Mouse (Mus musculus): ENCODE data around the gene Reep3.
A peak's percentile ranks its signal among the peaks of the same experiment; 100 is the strongest.

Gene Reep3

GRCm38 (mm10) chr10:67072600-67072999 is 24.1 kb downstream of the Reep3 start:
- Histone ChIP-seq H3K27me3 (ENCODE audit: insufficient read depth, low read length) (no peaks in the 10 kb centered on the region), H3K4me1 (replicated peaks; ENCODE audit: low read depth, low read length) (peaks cover 65% of the 10 kb centered on the region), H3K4me3 (replicated peaks; ENCODE audit: low read length) (no peak overlapping the region), H3K36me3 (ENCODE audit: insufficient read depth, low read length) (no peaks in the 10 kb centered on the region), H3K9me3 (ENCODE audit: low read length) (no peaks in the 10 kb centered on the region)
- no peak for TF ChIP-seq POU5F1 (IDR thresholded peaks at IDR 0.05; ENCODE audit: borderline replicate concordance, low read length)
- no peak for TF ChIP-seq CTCF (conservative IDR thresholded peaks at IDR 0.05; ENCODE audit: low read length)
- TF ChIP-seq NANOG (IDR thresholded peaks at IDR 0.05; ENCODE audit: borderline replicate concordance, low read length), result no peak

DNA sequence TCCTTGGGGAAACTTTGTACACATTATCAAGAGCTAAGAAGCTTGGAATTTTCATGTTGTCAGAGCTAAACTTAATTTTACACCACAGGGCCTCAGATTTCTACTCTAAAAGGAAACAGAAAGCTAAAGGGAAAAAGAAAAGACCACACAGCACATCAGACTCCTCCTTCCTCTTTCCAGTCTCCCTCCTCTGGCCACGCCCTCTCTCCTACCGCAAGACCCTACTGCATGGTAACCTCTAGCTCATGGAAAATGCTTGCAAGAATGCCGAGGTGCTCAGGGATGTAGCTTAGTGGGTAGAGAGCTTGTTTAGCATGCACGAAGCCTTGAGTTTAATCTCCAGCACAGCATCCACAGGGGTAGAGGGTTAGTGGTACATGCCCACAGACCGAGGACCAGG is 24.9 kb downstream of the Reep3 start:
- Histone ChIP-seq H3K36me3 (ENCODE audit: insufficient read depth, low read length) (no peaks in the 10 kb centered on the region), H3K9me3 (ENCODE audit: low read length) (no peaks in the 10 kb centered on the region), H3K27me3 (ENCODE audit: insufficient read depth, low read length) (no peaks in the 10 kb centered on the region), H3K4me3 (replicated peaks; ENCODE audit: low read length) (no peak overlapping the region), H3K4me1 (replicated peaks; ENCODE audit: low read depth, low read length) (peaks cover 60% of the 10 kb centered on the region)
- TF ChIP-seq NANOG (IDR thresholded peaks at IDR 0.05; ENCODE audit: borderline replicate concordance, low read length), result no peak
- no peak for TF ChIP-seq CTCF (conservative IDR thresholded peaks at IDR 0.05; ENCODE audit: low read length)
- TF ChIP-seq POU5F1 (IDR thresholded peaks at IDR 0.05; ENCODE audit: borderline replicate concordance, low read length), result no peak

GRCm38 (mm10) chr10:67071389-67071788 is 25.4 kb downstream of the Reep3 start:
- H3K4me1 ChIP-seq (replicated peaks; ENCODE audit: low read depth, low read length), result peaks cover 57% of the 10 kb centered on the region
- TF ChIP-seq CTCF (conservative IDR thresholded peaks at IDR 0.05; ENCODE audit: low read length), result no peak
- no peak for TF ChIP-seq NANOG (IDR thresholded peaks at IDR 0.05; ENCODE audit: borderline replicate concordance, low read length)
- TF ChIP-seq POU5F1 (IDR thresholded peaks at IDR 0.05; ENCODE audit: borderline replicate concordance, low read length), result no peak
- no peaks in the 10 kb centered on the region for H3K27me3 ChIP-seq (ENCODE audit: insufficient read depth, low read length)
- no peak overlapping the region for H3K4me3 ChIP-seq (replicated peaks; ENCODE audit: low read length)
- H3K9me3 ChIP-seq (ENCODE audit: low read length), result no peaks in the 10 kb centered on the region
- H3K36me3 ChIP-seq (ENCODE audit: insufficient read depth, low read length), result no peaks in the 10 kb centered on the region

- Histone ChIP-seq H3K9me3 (ENCODE audit: low read length) (no peaks in the 10 kb centered on the region), H3K36me3 (ENCODE audit: insufficient read depth, low read length) (no peaks in the 10 kb centered on the region), H3K4me1 (replicated peaks; ENCODE audit: low read depth, low read length) (peaks cover 60% of the 10 kb centered on the region), H3K27me3 (ENCODE audit: insufficient read depth, low read length) (no peaks in the 10 kb centered on the region), H3K4me3 (replicated peaks; ENCODE audit: low read length) (no peak overlapping the region)
- TF ChIP-seq CTCF (conservative IDR thresholded peaks at IDR 0.05; ENCODE audit: low read length), result no peak
- no peak for TF ChIP-seq NANOG (IDR thresholded peaks at IDR 0.05; ENCODE audit: borderline replicate concordance, low read length)
- no peak for TF ChIP-seq POU5F1 (IDR thresholded peaks at IDR 0.05; ENCODE audit: borderline replicate concordance, low read length)
Observed at GRCm38 (mm10) chr10:67069013-67069412, 27.7 kb downstream of the Reep3 start.

DNA sequence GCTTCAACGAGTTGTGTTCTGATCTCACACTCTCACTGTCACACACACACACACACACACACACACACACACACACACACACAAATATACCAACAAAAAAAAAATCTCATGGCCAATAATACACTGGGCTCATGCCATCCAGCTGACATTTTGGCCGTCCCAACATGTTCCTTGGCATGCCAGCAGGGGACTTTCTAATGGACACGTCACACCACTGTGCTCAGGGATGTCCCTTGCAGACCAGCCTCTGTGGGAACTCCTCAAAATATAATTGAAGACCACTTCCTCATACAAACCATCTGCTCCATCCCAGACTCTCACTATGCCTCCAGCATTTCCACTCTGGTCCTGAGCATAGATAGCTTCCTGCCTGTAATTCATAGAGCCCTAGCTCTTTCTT is 30.3 kb downstream of the Reep3 start:
- no peak overlapping the region for H3K4me3 ChIP-seq (replicated peaks; ENCODE audit: low read length)
- no peaks in the 10 kb centered on the region for H3K27me3 ChIP-seq (ENCODE audit: insufficient read depth, low read length)
- no peak for TF ChIP-seq NANOG (IDR thresholded peaks at IDR 0.05; ENCODE audit: borderline replicate concordance, low read length)
- TF ChIP-seq CTCF (conservative IDR thresholded peaks at IDR 0.05; ENCODE audit: low read length), result no peak

GRCm38 (mm10) chr10:67065927-67066326 is 30.8 kb downstream of the Reep3 start:
- no peaks in the 10 kb centered on the region; the same call in 1 of the 2 replicates for H3K36me3 ChIP-seq (ENCODE audit: insufficient read depth, low read length)
- H3K27me3 ChIP-seq (ENCODE audit: insufficient read depth, low read length), result no peaks in the 10 kb centered on the region
- no peak for TF ChIP-seq CTCF (conservative IDR thresholded peaks at IDR 0.05; ENCODE audit: low read length)
- TF ChIP-seq POU5F1 (IDR thresholded peaks at IDR 0.05; ENCODE audit: borderline replicate concordance, low read length), result no peak
- no peak for TF ChIP-seq NANOG (IDR thresholded peaks at IDR 0.05; ENCODE audit: borderline replicate concordance, low read length)
- H3K9me3 ChIP-seq (ENCODE audit: low read length), result no peaks in the 10 kb centered on the region
- H3K4me1 ChIP-seq (replicated peaks; ENCODE audit: low read depth, low read length), result peaks cover 72% of the 10 kb centered on the region
- no peak overlapping the region for H3K4me3 ChIP-seq (replicated peaks; ENCODE audit: low read length)

More for the DNA sequence above, 30.3 kb downstream of the Reep3 start:
- H3K9me3 ChIP-seq (ENCODE audit: low read length), result no peaks in the 10 kb centered on the region
- H3K36me3 ChIP-seq (ENCODE audit: insufficient read depth, low read length), result no peaks in the 10 kb centered on the region; the same call in 1 of the 2 replicates
- H3K4me1 ChIP-seq (replicated peaks; ENCODE audit: low read depth, low read length), result peaks cover 71% of the 10 kb centered on the region

DNA sequence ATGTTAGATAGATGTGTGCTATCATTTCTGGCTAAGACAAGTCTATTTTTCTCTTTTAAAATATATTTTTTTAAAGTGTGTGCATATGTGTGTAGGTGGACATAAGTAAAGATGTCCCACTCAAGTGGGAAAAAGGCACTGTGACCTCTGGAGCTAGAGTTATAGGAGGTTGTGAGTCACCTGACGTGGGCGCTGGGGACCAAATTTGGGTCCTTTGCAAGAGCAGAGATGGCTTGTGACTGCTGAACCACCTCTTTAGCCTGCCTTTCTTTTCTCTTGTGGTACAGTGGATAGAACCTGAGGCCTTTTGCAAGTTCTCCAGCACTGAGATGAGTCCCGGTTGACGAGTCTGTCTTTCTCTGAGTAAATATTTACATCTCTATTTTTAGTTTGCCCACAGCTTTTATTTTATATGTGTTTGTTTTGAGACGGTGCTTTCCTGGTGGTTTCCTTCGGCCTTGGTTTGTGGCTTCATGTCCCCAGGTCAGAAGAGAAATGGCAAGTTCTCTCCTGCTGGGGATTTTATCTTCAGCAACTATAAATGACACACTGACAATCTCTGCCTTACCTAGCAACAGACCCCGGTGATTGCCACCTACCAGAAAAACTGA is 31.4 kb downstream of the Reep3 start:
- Histone ChIP-seq H3K27me3 (ENCODE audit: insufficient read depth, low read length) (no peaks in the 10 kb centered on the region), H3K4me1 (replicated peaks; ENCODE audit: low read depth, low read length) (peaks cover 69% of the 10 kb centered on the region), H3K36me3 (ENCODE audit: insufficient read depth, low read length) (no peaks in the 10 kb centered on the region; the same call in 1 of the 2 replicates), H3K4me3 (replicated peaks; ENCODE audit: low read length) (no peak overlapping the region), H3K9me3 (ENCODE audit: low read length) (no peaks in the 10 kb centered on the region)
- no peak for TF ChIP-seq CTCF (conservative IDR thresholded peaks at IDR 0.05; ENCODE audit: low read length)
- no peak for TF ChIP-seq POU5F1 (IDR thresholded peaks at IDR 0.05; ENCODE audit: borderline replicate concordance, low read length)
- no peak for TF ChIP-seq NANOG (IDR thresholded peaks at IDR 0.05; ENCODE audit: borderline replicate concordance, low read length)

GRCm38 (mm10) chr10:67061823-67062222 is 34.9 kb downstream of the Reep3 start:
- H3K27me3 ChIP-seq (ENCODE audit: insufficient read depth, low read length), result no peaks in the 10 kb centered on the region
- peak overlapping the region; percentile 46 for H3K4me3 ChIP-seq (replicated peaks; ENCODE audit: low read length)
- H3K9me3 ChIP-seq (ENCODE audit: low read length), result no peaks in the 10 kb centered on the region

GRCm38 (mm10) chr10:67061367-67061801 is 35.4 kb downstream of the Reep3 start:
- peaks cover 53% of the 10 kb centered on the region for H3K4me1 ChIP-seq (replicated peaks; ENCODE audit: low read depth, low read length)
- TF ChIP-seq POU5F1 (IDR thresholded peaks at IDR 0.05; ENCODE audit: borderline replicate concordance, low read length), result no peak
- no peak; the same call in 1 of the 2 replicates for TF ChIP-seq NANOG (IDR thresholded peaks at IDR 0.05; ENCODE audit: borderline replicate concordance, low read length)
- no peak for TF ChIP-seq CTCF (conservative IDR thresholded peaks at IDR 0.05; ENCODE audit: low read length)
- H3K4me3 ChIP-seq (replicated peaks; ENCODE audit: low read length), result peak overlapping the region; percentile 46
- H3K27me3 ChIP-seq (ENCODE audit: insufficient read depth, low read length), result no peaks in the 10 kb centered on the region
- peaks cover 6% of the 10 kb centered on the region; the same call in 1 of the 2 replicates for H3K36me3 ChIP-seq (ENCODE audit: insufficient read depth, low read length)
- no peaks in the 10 kb centered on the region for H3K9me3 ChIP-seq (ENCODE audit: low read length)

More at GRCm38 (mm10) chr10:67061823-67062222, 34.9 kb downstream of the Reep3 start:
- peaks cover 6% of the 10 kb centered on the region; the same call in 1 of the 2 replicates for H3K36me3 ChIP-seq (ENCODE audit: insufficient read depth, low read length)
- H3K4me1 ChIP-seq (replicated peaks; ENCODE audit: low read depth, low read length), result peaks cover 56% of the 10 kb centered on the region
- no peak for TF ChIP-seq CTCF (conservative IDR thresholded peaks at IDR 0.05; ENCODE audit: low read length)
- TF ChIP-seq NANOG (IDR thresholded peaks at IDR 0.05; ENCODE audit: borderline replicate concordance, low read length), result no peak
- no peak for TF ChIP-seq POU5F1 (IDR thresholded peaks at IDR 0.05; ENCODE audit: borderline replicate concordance, low read length)

Measured in E14TG2a.4 (cell line).